In the genomic region with DNA sequence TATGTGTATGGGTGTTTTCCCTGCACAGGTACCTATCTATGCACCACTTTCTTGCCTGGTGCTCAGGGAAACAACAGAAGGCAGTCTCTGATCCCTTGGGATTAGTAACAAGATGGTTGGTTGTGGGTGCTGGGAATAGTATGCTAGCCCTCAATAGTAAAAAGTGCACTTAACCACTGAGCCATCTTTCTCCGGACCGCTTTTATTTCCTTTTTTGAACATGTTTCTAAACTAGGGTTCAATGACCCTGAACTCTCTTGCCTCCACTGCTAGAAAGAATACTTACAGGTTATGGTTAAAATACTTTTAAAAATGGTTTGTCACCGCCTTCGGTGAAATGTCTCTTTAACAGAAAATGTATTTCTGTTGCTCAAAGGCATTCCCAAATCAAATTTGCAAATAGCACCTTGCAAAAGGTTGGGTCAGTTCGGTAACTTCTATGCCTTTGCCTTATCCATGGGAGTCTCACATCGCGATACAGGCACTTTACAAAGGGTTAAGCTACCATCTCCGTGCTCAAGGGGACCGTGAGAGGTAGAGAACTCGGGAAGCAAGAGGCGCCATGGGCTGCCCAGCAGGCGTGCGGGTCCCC, we compare ENCODE assay signal across 8 mouse cellular contexts. TPM values are rescaled to one million over a fixed set of nuclear protein-coding genes. Genes with fewer than 3 reads are reported as not detected.
DNase-seq lines count a peak whose midpoint lies in the region; ATAC-seq and TF ChIP-seq lines count a peak whose summit lies in the region.

No protein-coding gene starts in this region.

- no peak for ATAC-seq in kidney, embryonic 14.5 days (ENCODE audit: low FRiP score, low TSS enrichment)
- no peak; the same call in 1 of the 2 replicates for ATAC-seq in hindbrain, embryonic 11.5 days (ENCODE audit: low FRiP score)
- no peak for ATAC-seq in midbrain, embryonic 12.5 days (ENCODE audit: low FRiP score, low read depth)
- ATAC-seq in megakaryocyte progenitor cell, adult 5-6 weeks (replicated peaks; ENCODE audit: poor library complexity), result no peak

- peak overlapping the region; percentile 34 for H3K4me3 ChIP-seq in kidney, embryonic 14.5 days (ENCODE audit: low read length)
- peak overlapping the region; percentile 90 for H3K4me3 ChIP-seq in bone marrow, adult 2 months (replicated peaks; ENCODE audit: control insufficient read depth, low read depth, low read length)
- H3K4me3 ChIP-seq in hindbrain, embryonic 11.5 days (ENCODE audit: low read depth, low read length), result peak overlapping the region; percentile 50
- peak overlapping the region; percentile 64 for H3K4me3 ChIP-seq in midbrain, embryonic 12.5 days

- DNase-seq in kidney, adult 9 months, result no peak
- no peak for DNase-seq in hindbrain, embryonic 11.5 days (ENCODE audit: low spot score)
- DNase-seq in right cerebral cortex, postnatal 25 days, result no peak
- DNase-seq in spleen, postnatal 14 days (ENCODE audit: low spot score in 2 of 2), result no peak

- H3K4me1 ChIP-seq in kidney, embryonic 14.5 days (ENCODE audit: control insufficient read depth, insufficient read depth, low read length), result peaks cover 21% of the 10 kb centered on the region
- peaks cover 7% of the 10 kb centered on the region; the same call in 1 of the 2 replicates for H3K4me1 ChIP-seq in bone marrow, adult 2 months (ENCODE audit: control insufficient read depth, insufficient read depth, low read length)
- H3K4me1 ChIP-seq in hindbrain, embryonic 11.5 days (replicated peaks; ENCODE audit: control insufficient read depth, insufficient read depth, low read length), result peaks cover 1% of the 10 kb centered on the region; the same call in 1 of the 2 replicates
- H3K4me1 ChIP-seq in midbrain, embryonic 12.5 days, result peaks cover 17% of the 10 kb centered on the region

- TF ChIP-seq CTCF in bone marrow, adult 2 months (IDR thresholded peaks at IDR 0.05; ENCODE audit: control insufficient read depth, insufficient read depth, low read length), result no peak

- H3K36me3 ChIP-seq in kidney, embryonic 14.5 days (ENCODE audit: control insufficient read depth, insufficient read depth, low read length), result no peaks in the 10 kb centered on the region
- no peaks in the 10 kb centered on the region for H3K36me3 ChIP-seq in hindbrain, embryonic 11.5 days (ENCODE audit: control insufficient read depth, insufficient read depth, low read length)
- no peaks in the 10 kb centered on the region for H3K36me3 ChIP-seq in midbrain, embryonic 12.5 days

- H3K9ac ChIP-seq in kidney, embryonic 14.5 days (ENCODE audit: low read depth, low read length), result peak overlapping the region; percentile 56
- peak overlapping the region; percentile 79 for H3K9ac ChIP-seq in hindbrain, embryonic 11.5 days (ENCODE audit: low read depth, low read length)
- peak overlapping the region; percentile 79 for H3K9ac ChIP-seq in midbrain, embryonic 12.5 days (replicated peaks)

- TF ChIP-seq POLR2A in bone marrow, adult 2 months (IDR thresholded peaks at IDR 0.05; ENCODE audit: borderline replicate concordance, control insufficient read depth, low read depth, low read length), result no peak

- H3K27ac ChIP-seq in kidney, embryonic 14.5 days (ENCODE audit: low read depth, low read length), result peak overlapping the region; percentile 79
- peak overlapping the region; percentile 98 for H3K27ac ChIP-seq in bone marrow, adult 2 months (ENCODE audit: control insufficient read depth, insufficient read depth, low read depth, low read length, poor library complexity)
- H3K27ac ChIP-seq in hindbrain, embryonic 11.5 days (ENCODE audit: low read depth, low read length), result peak overlapping the region; percentile 98
- peak overlapping the region; percentile 98 for H3K27ac ChIP-seq in midbrain, embryonic 12.5 days (replicated peaks)

- WGBS in kidney, embryonic 14.5 days, result 8% methylated on average over 13 of the region's 13 CpGs
- WGBS in bone marrow, adult 2 months, result 3% methylated on average over 13 of the region's 13 CpGs
- 9% methylated on average over 13 of the region's 13 CpGs for WGBS in hindbrain, embryonic 11.5 days
- WGBS in midbrain, embryonic 12.5 days, result 7% methylated on average over 13 of the region's 13 CpGs

- no peaks in the 10 kb centered on the region for H3K9me3 ChIP-seq in kidney, embryonic 14.5 days (ENCODE audit: control insufficient read depth, low read length)
- H3K9me3 ChIP-seq in hindbrain, embryonic 11.5 days (ENCODE audit: control insufficient read depth, low read length), result no peaks in the 10 kb centered on the region
- H3K9me3 ChIP-seq in midbrain, embryonic 12.5 days, result no peaks in the 10 kb centered on the region

- no peaks in the 10 kb centered on the region for H3K27me3 ChIP-seq in kidney, embryonic 14.5 days (ENCODE audit: control insufficient read depth, insufficient read depth, low read length)
- H3K27me3 ChIP-seq in hindbrain, embryonic 11.5 days (ENCODE audit: control insufficient read depth, insufficient read depth, low read length), result no peaks in the 10 kb centered on the region
- H3K27me3 ChIP-seq in midbrain, embryonic 12.5 days, result no peaks in the 10 kb centered on the region

- H3K4me2 ChIP-seq in kidney, embryonic 14.5 days (replicated peaks; ENCODE audit: low read depth, low read length), result peak overlapping the region; percentile 28
- H3K4me2 ChIP-seq in hindbrain, embryonic 11.5 days (replicated peaks; ENCODE audit: low read depth, low read length), result peak overlapping the region; percentile 45
- H3K4me2 ChIP-seq in midbrain, embryonic 12.5 days (replicated peaks), result peak overlapping the region; percentile 55

RNA-seq across cellular contexts. Expression of a gene that starts 39.7 kb away (rescaled TPM):
- 3,750 and 4,450 TPM in 2 replicates for polyA plus RNA-seq in kidney, embryonic 14.5 days (2014; fragmentation: Nextera tagmentation; extraction: Ambion mirVana)
- 1,145 and 1,395 TPM in 2 replicates for polyA plus RNA-seq in bone marrow, adult 2 months (2011; ENCODE audit: insufficient read depth, insufficient read length, low replicate concordance, missing spikeins)
- 3,351 and 3,402 TPM in 2 replicates for polyA plus RNA-seq in hindbrain, embryonic 11.5 days (2014; fragmentation: Nextera tagmentation; extraction: Ambion mirVana)
- polyA plus RNA-seq in midbrain, embryonic 12.5 days (2016; fragmentation: Nextera tagmentation; extraction: Ambion mirVana), result 2,626 and 2,824 TPM in 2 replicates
- 6,310 and 6,455 TPM in 2 replicates for total RNA-seq in megakaryocyte progenitor cell, adult 5-6 weeks (2015)
- 6,827 and 7,265 TPM in 2 replicates for total RNA-seq in megakaryocyte progenitor cell, adult 5-6 weeks (2017)

Comparison
In these comparisons a context has a peak if more than half of its experiments do, and no peak if none do; other contexts are left out.
1. H3K4me3 ChIP-seq: peak in every context shown above with its lines; median percentile 90 in bone marrow, adult 2 months; 64 in midbrain, embryonic 12.5 days; 50 in hindbrain, embryonic 11.5 days; 34 in kidney, embryonic 14.5 days.